Mouse (Mus musculus) adrenal gland, adult 18-20 months (tissue): ENCODE results near the gene Csnk2b. TPM values are rescaled to one million over a fixed set of nuclear protein-coding genes. Genes with fewer than 3 reads are reported as not detected.

Source experiments
- DNase-seq, 2 experiments: peaks; one replicate each; pipeline ENCODE4 v3.0.0; 2021 to 2022; ENCODE audit warnings: low spot score in 2 of 2
- long read RNA-seq, 2 experiments: library from polyadenylated mRNA; stranded (forward); transcript quantifications; one replicate each; pipeline ENCODE4 v2.0.0; 2021
- total RNA-seq, 2 experiments: library from RNA; stranded (reverse); gene quantifications; 1 replicate in 1 of 2; 2 replicates in 1 of 2; pipeline ENCODE4 v1.2.3; 2021

Gene Csnk2b
- 100 to 1,000 TPM; 192 to 217 TPM for total RNA-seq
- long read RNA-seq, experiment 1, transcript Csnk2b-201 (7 exons, 961 nt): major isoform, 26 of 27 reads
- long read RNA-seq, experiment 1, partial matches to known transcripts: 0 of 27 reads
- long read RNA-seq, experiment 1, other reads (novel, unspliced or antisense): 1 of 27 reads
- long read RNA-seq, experiment 2, transcript Csnk2b-201 (7 exons, 961 nt): major isoform, 64 of 69 reads
- long read RNA-seq, experiment 2, partial matches to known transcripts: 2 of 69 reads
- long read RNA-seq, experiment 2, other reads (novel, unspliced or antisense): 3 of 69 reads

- no peak for DNase-seq
Measured at GRCm38 (mm10) chr17:35121871-35122303, at the start of gene Csnk2b. Gene Csnk2b (minus strand): TSS chr17:35122053.

- no peak for DNase-seq
Measured at GRCm38 (mm10) chr17:35168541-35169207, 46.8 kb upstream of the Csnk2b start.

GRCm38 (mm10) chr17:35167794-35168193, 45.9 kb upstream of the Csnk2b start:
- DNase-seq: no peak

GRCm38 (mm10) chr17:35166352-35167035, 44.6 kb upstream of the Csnk2b start:
- DNase-seq: peak in 1 of 2 experiments; percentile 50

DNA sequence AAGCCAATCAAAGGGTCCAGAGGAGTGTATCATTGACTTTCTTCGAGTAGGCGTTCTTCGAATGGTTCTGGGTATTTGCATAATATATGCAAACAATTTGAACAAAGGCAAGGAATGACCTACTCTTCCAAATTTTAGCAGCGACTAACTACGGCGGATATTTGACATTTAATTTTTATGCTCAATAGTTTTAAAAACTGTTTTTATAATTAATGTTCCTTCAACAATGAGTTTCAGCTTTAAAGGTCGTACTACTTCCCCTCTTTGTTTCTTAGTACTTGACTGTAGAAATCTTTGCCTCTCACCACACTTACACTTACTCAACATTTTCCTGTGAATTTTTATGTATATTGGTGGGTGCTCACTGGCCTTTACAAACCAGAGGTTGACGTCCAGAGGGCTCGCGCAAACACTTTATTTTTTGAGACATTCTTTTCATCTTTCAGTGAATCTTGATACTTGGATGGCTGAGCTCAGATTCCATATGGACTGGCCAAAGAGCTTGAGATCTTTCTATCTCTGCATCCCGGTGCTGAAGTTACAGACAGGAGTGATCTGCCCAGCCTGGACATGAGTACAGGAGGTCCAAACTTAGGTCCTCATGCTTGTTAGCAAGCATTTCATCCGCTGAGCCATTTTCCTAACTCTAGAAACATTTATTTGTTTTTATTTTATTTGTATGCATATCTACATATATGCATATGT, 43.8 kb upstream of the Csnk2b start:
- no peak for DNase-seq

GRCm38 (mm10) chr17:35164568-35165450, 43.0 kb upstream of the Csnk2b start, which contains the start of gene Prrc2a:
Gene Prrc2a (minus strand): TSS chr17:35164897.
- peak; percentile 94 to 95 for DNase-seq

- DNase-seq: peak in 1 of 2 experiments; percentile 49
Measured at GRCm38 (mm10) chr17:35164218-35164567, 42.3 kb upstream of the Csnk2b start.

DNA sequence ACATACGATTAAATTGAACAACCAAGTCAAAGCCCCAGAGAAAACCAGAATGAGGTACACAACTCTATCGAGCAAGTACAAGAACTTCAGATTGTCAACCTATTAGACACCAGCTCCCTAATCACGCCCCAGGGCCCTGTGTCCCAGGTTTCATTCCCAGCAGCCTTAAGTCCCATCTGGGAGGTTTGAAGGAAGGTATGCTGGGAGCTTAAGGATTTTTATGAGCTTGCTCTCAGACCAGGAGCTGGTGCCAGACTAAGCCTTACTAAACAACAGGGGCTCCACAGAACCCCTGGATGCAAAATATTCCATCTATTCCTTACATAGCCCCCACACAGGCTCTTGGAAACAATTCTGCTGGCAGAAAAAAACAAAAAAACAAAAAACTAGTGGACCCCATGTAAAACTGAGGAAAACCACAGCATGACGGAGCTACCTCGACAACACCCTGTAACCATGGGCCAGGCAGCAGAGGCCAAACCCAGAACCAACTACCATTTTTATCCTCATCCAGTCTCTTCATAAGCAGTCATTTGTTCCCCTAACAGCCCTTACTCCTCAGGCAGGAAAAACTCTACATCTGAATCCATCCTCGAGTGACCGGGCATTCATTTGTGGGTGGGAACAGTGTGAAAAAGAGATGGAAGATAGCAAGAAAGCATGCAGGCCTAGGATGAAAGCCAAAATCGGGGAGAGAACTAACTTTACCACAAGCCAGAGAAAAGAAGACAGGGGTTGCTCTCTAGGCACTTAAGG, 41.7 kb upstream of the Csnk2b start:
- DNase-seq: no peak

- peak in 1 of 2 experiments; percentile 42 for DNase-seq
Measured at GRCm38 (mm10) chr17:35162730-35163129, 40.9 kb upstream of the Csnk2b start.

DNA sequence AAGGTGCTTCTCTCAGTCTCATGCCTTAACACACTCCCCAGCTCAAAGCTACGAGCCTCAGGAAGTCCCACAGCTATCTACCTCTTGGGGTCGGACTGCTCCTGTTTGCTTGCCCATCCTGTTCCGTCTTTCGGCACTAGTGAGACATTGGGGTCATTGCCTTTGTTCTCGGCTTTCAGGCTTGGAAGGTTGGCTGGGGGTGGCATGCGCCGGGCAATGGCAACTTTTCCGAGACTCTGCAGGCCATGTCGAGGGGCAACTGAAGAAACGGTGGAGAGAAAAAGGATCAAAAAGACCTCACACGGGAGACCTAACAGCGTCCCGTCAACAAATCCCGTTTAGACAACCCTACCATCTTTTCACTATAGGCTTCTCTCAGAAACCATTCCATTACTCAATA, 40.3 kb upstream of the Csnk2b start:
- DNase-seq: no peak

DNA sequence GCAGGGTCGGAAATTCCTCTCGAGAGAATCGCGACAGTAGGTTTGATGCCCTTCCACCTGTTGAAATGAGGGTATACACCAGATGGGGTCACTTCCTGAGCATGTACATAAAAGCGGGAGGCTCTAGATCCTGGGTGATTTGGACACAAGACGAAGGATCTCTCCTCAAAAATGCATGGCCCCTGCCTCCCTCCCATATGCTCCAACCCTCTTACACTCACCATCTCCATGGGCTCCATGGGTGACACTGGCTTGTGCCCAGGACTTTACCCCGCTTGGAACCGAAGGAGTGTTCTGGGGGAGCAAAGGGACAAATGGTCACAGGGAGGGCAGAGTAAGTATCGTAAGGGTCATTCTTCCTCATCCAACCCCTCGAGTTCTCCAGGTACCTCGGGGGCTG, 39.6 kb upstream of the Csnk2b start:
- no peak for DNase-seq

DNA sequence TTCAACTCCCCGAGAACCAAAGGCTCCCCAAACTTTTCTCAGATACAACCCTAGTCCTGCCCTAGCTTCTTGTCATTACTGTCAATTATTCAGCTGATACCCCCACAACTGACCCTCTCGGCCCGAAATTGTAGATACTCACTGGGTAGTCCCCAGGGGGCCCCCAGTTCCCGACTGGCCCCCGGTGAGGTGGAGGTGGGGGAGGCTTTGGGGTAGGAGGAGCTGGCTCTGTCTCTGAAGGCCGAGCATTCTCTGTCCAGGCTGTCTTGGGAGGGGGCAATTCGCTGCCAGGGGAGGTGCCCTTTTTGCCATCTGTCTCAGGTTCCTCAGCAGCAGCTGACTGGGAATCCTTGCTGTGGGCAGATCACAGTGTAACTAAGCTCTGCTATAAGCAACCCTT, 37.8 kb upstream of the Csnk2b start:
- no peak for DNase-seq

- DNase-seq: no peak
Measured at GRCm38 (mm10) chr17:35158850-35159593, 37.2 kb upstream of the Csnk2b start.

DNA sequence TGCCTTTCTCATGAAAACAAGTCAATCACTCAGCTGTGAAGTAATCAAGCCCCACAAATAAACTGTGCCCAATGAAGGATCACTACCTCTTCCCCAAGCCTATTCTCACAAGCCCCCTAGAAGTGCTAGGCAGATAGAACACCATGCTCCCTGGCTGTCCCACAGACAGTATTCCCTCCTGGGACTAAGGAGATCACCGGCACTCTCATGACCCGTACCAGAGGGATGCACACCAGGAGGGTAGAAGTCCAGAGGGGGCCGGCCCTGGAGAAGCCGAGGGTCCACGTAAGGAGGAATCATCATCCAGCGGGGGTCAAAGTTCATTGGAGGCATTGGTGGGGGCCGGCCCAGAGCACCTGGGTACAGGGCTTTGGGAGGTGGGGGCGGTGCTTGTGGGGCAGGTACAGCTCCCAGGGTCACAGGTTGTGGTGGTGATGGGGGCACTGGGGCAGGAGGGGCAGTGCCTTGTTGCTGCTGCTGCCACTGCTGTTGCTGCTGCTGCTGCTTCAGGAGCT, 35.9 kb upstream of the Csnk2b start:
- DNase-seq: no peak

- no peak for DNase-seq
Measured at GRCm38 (mm10) chr17:35157254-35157653, 35.4 kb upstream of the Csnk2b start.

DNA sequence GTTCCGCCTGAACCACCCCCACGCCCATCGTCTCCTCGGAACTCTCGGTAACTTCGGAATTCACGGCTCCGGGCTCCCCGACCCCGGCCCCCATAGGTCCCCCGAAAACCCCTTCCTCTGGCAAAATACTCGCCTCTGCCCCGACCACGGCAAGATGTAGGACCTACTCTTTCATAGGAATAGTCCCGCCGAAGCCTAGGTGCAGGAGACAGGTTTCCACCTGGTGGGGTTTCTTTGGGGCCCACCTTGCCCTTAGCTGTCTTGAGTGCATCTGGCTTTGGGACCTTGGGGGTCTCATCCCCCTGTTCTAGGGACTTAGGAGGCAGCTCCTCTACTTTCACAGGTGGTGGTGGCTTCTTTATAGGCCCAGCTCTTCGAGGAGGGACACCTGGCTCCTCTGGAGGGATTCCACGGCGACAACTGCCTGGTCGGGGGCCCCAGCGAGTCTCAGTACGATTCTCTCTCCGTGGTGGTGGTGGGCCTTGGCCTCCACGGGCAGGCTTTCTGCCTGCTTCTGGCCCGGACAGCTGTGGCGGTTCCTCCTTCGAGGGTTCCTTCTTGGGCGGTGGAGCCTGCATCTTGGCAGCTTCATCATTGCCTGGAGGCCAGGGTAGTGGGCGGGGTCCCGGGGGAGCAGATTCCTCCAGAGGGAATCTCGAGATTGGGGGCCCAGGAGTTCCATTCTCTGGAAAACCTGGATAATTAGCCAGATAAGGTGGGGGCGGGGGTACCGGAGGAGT, 34.8 kb upstream of the Csnk2b start:
- DNase-seq: no peak

DNA sequence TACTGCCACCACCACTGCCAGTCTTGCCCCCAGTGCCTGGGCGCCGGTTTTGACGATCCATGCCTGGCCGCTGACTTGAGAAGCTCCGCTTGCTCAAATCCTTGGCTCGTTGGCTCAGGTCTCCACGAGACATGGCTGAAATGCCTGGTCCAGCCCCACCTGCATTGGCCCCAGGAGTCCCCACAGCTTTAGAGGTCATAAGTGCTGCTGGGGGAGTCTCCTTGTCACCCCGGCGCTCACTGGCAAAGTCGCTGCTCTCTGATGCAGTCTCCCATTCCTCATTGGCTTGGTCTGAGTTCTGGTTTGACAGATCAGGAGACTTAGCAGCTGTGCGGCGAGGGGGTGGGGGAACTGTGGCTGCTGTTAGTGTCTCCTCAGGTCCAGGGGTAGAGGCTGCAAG, 33.6 kb upstream of the Csnk2b start:
- no peak for DNase-seq

DNA sequence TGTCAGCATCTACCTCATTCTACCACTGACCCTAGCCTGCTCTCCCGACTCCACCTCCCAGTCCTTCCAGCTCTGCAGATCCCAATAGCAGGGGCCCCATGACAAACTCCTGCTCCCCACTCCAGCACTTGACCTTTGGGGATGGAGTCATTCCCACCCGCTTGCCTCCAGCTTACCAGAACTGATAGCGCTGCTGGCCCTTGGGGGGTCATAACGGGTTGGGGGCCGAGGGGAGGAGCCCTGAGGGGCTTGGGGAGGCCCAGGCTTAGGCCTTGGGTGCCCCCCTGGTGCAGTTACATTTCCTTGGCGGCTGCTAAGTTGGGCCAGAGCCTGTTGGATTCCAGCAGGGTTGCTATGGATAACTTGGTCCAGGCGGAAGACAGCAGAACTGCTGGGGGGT, 32.8 kb upstream of the Csnk2b start:
- no peak for DNase-seq
